Mouse (Mus musculus): Measurements from ENCODE around the gene Mrps15. TPM values are rescaled to one million over a fixed set of nuclear protein-coding genes. Genes with fewer than 3 reads are reported as not detected.
A peak's percentile ranks its signal among the peaks of the same experiment; 100 is the strongest.

Gene Mrps15
- polyA plus RNA-seq, 1 experiment from 2014 or later: 154 TPM

- H3K27me3 ChIP-seq (ENCODE audit: control insufficient read depth, insufficient read depth, low read length): no peaks in the 10 kb centered on the region
Observed at GRCm38 (mm10) chr4:126065241-126065640, 18.5 kb downstream of the Mrps15 start.

GRCm38 (mm10) chr4:126067401-126068077 is 20.8 kb downstream of the Mrps15 start:
- no peak overlapping the region for H3K27ac ChIP-seq (ENCODE audit: low read depth, low read length)
- no peak for ATAC-seq (ENCODE audit: low FRiP score, low TSS enrichment)
- no peaks in the 10 kb centered on the region for H3K9me3 ChIP-seq (ENCODE audit: control insufficient read depth, low read length)
- H3K4me2 ChIP-seq (replicated peaks; ENCODE audit: low read depth, low read length): no peak overlapping the region
- H3K4me1 ChIP-seq (ENCODE audit: control insufficient read depth, insufficient read depth, low read length): no peaks in the 10 kb centered on the region
- no peak overlapping the region for H3K9ac ChIP-seq (ENCODE audit: low read depth, low read length)
- 56% methylated on average over 15 of the region's 15 CpGs for WGBS
- no peaks in the 10 kb centered on the region for H3K36me3 ChIP-seq (ENCODE audit: control insufficient read depth, insufficient read depth, low read length)
- no peaks in the 10 kb centered on the region for H3K27me3 ChIP-seq (ENCODE audit: control insufficient read depth, insufficient read depth, low read length)
- H3K4me3 ChIP-seq (ENCODE audit: low read length): no peak overlapping the region

More at GRCm38 (mm10) chr4:126065241-126065640, 18.5 kb downstream of the Mrps15 start:
- H3K4me1 ChIP-seq (ENCODE audit: control insufficient read depth, insufficient read depth, low read length): no peaks in the 10 kb centered on the region
- H3K36me3 ChIP-seq (ENCODE audit: control insufficient read depth, insufficient read depth, low read length): no peaks in the 10 kb centered on the region
- H3K9me3 ChIP-seq (ENCODE audit: control insufficient read depth, low read length): no peaks in the 10 kb centered on the region
- ATAC-seq (ENCODE audit: low FRiP score, low TSS enrichment): no peak
- H3K4me2 ChIP-seq (replicated peaks; ENCODE audit: low read depth, low read length): no peak overlapping the region
- no peak overlapping the region for H3K9ac ChIP-seq (ENCODE audit: low read depth, low read length)
- H3K27ac ChIP-seq (ENCODE audit: low read depth, low read length): no peak overlapping the region
- WGBS: 83% methylated on average over 7 of the region's 7 CpGs
- no peak overlapping the region for H3K4me3 ChIP-seq (ENCODE audit: low read length)

GRCm38 (mm10) chr4:126068842-126069241 is 22.1 kb downstream of the Mrps15 start:
- H3K27ac ChIP-seq (ENCODE audit: low read depth, low read length): no peak overlapping the region
- no peak for ATAC-seq (ENCODE audit: low FRiP score, low TSS enrichment)

GRCm38 (mm10) chr4:126077833-126078232 is 31.1 kb downstream of the Mrps15 start:
- no peaks in the 10 kb centered on the region for H3K36me3 ChIP-seq (ENCODE audit: control insufficient read depth, insufficient read depth, low read length)
- WGBS: 88% methylated on average over 6 of the region's 6 CpGs
- no peak overlapping the region for H3K4me3 ChIP-seq (ENCODE audit: low read length)

More at GRCm38 (mm10) chr4:126068842-126069241, 22.1 kb downstream of the Mrps15 start:
- H3K9ac ChIP-seq (ENCODE audit: low read depth, low read length): no peak overlapping the region
- H3K4me2 ChIP-seq (replicated peaks; ENCODE audit: low read depth, low read length): no peak overlapping the region
- 91% methylated on average over 6 of the region's 6 CpGs for WGBS
- no peak overlapping the region for H3K4me3 ChIP-seq (ENCODE audit: low read length)
- no peaks in the 10 kb centered on the region for H3K36me3 ChIP-seq (ENCODE audit: control insufficient read depth, insufficient read depth, low read length)
- no peaks in the 10 kb centered on the region for H3K4me1 ChIP-seq (ENCODE audit: control insufficient read depth, insufficient read depth, low read length)
- H3K27me3 ChIP-seq (ENCODE audit: control insufficient read depth, insufficient read depth, low read length): no peaks in the 10 kb centered on the region
- H3K9me3 ChIP-seq (ENCODE audit: control insufficient read depth, low read length): no peaks in the 10 kb centered on the region

GRCm38 (mm10) chr4:126079266-126079665 is 32.5 kb downstream of the Mrps15 start:
- no peak overlapping the region for H3K27ac ChIP-seq (ENCODE audit: low read depth, low read length)
- H3K36me3 ChIP-seq (ENCODE audit: control insufficient read depth, insufficient read depth, low read length): no peaks in the 10 kb centered on the region; the same call in 1 of the 2 replicates
- no peak for ATAC-seq (ENCODE audit: low FRiP score, low TSS enrichment)
- 80% methylated on average over 4 of the region's 4 CpGs for WGBS
- no peaks in the 10 kb centered on the region for H3K27me3 ChIP-seq (ENCODE audit: control insufficient read depth, insufficient read depth, low read length)
- no peaks in the 10 kb centered on the region for H3K9me3 ChIP-seq (ENCODE audit: control insufficient read depth, low read length)
- no peaks in the 10 kb centered on the region for H3K4me1 ChIP-seq (ENCODE audit: control insufficient read depth, insufficient read depth, low read length)
- no peak overlapping the region for H3K4me2 ChIP-seq (replicated peaks; ENCODE audit: low read depth, low read length)
- H3K4me3 ChIP-seq (ENCODE audit: low read length): no peak overlapping the region
- no peak overlapping the region for H3K9ac ChIP-seq (ENCODE audit: low read depth, low read length)

More at GRCm38 (mm10) chr4:126077833-126078232, 31.1 kb downstream of the Mrps15 start:
- Histone ChIP-seq H3K4me1 (ENCODE audit: control insufficient read depth, insufficient read depth, low read length) (no peaks in the 10 kb centered on the region), H3K4me2 (replicated peaks; ENCODE audit: low read depth, low read length) (no peak overlapping the region), H3K27ac (ENCODE audit: low read depth, low read length) (no peak overlapping the region), H3K9ac (ENCODE audit: low read depth, low read length) (no peak overlapping the region), H3K27me3 (ENCODE audit: control insufficient read depth, insufficient read depth, low read length) (no peaks in the 10 kb centered on the region), H3K9me3 (ENCODE audit: control insufficient read depth, low read length) (no peaks in the 10 kb centered on the region)
- no peak for ATAC-seq (ENCODE audit: low FRiP score, low TSS enrichment)

GRCm38 (mm10) chr4:126081601-126082000 is 34.9 kb downstream of the Mrps15 start:
- Histone ChIP-seq H3K27ac (ENCODE audit: low read depth, low read length) (no peak overlapping the region), H3K27me3 (ENCODE audit: control insufficient read depth, insufficient read depth, low read length) (no peaks in the 10 kb centered on the region), H3K36me3 (ENCODE audit: control insufficient read depth, insufficient read depth, low read length) (no peaks in the 10 kb centered on the region; the same call in 1 of the 2 replicates), H3K9me3 (ENCODE audit: control insufficient read depth, low read length) (no peaks in the 10 kb centered on the region), H3K4me3 (ENCODE audit: low read length) (no peak overlapping the region), H3K4me1 (ENCODE audit: control insufficient read depth, insufficient read depth, low read length) (peaks cover 4% of the 10 kb centered on the region; the same call in 1 of the 2 replicates), H3K4me2 (replicated peaks; ENCODE audit: low read depth, low read length) (no peak overlapping the region), H3K9ac (ENCODE audit: low read depth, low read length) (no peak overlapping the region)
- no peak for ATAC-seq (ENCODE audit: low FRiP score, low TSS enrichment)
- 90% methylated on average over 1 of the region's 1 CpGs for WGBS

- Histone ChIP-seq H3K4me1 (ENCODE audit: control insufficient read depth, insufficient read depth, low read length) (peaks cover 4% of the 10 kb centered on the region; the same call in 1 of the 2 replicates), H3K4me3 (ENCODE audit: low read length) (no peak overlapping the region), H3K9ac (ENCODE audit: low read depth, low read length) (no peak overlapping the region), H3K9me3 (ENCODE audit: control insufficient read depth, low read length) (no peaks in the 10 kb centered on the region), H3K36me3 (ENCODE audit: control insufficient read depth, insufficient read depth, low read length) (no peaks in the 10 kb centered on the region; the same call in 1 of the 2 replicates), H3K27me3 (ENCODE audit: control insufficient read depth, insufficient read depth, low read length) (no peaks in the 10 kb centered on the region), H3K27ac (ENCODE audit: low read depth, low read length) (no peak overlapping the region), H3K4me2 (replicated peaks; ENCODE audit: low read depth, low read length) (no peak overlapping the region)
- 91% methylated on average over 9 of the region's 9 CpGs for WGBS
- no peak for ATAC-seq (ENCODE audit: low FRiP score, low TSS enrichment)
Observed at GRCm38 (mm10) chr4:126083021-126083420, 36.3 kb downstream of the Mrps15 start.

GRCm38 (mm10) chr4:126084382-126084781 is 37.7 kb downstream of the Mrps15 start:
- Histone ChIP-seq H3K9ac (ENCODE audit: low read depth, low read length) (no peak overlapping the region), H3K4me2 (replicated peaks; ENCODE audit: low read depth, low read length) (no peak overlapping the region), H3K4me3 (ENCODE audit: low read length) (no peak overlapping the region), H3K36me3 (ENCODE audit: control insufficient read depth, insufficient read depth, low read length) (no peaks in the 10 kb centered on the region; the same call in 1 of the 2 replicates), H3K27ac (ENCODE audit: low read depth, low read length) (no peak overlapping the region), H3K9me3 (ENCODE audit: control insufficient read depth, low read length) (no peaks in the 10 kb centered on the region), H3K4me1 (ENCODE audit: control insufficient read depth, insufficient read depth, low read length) (peaks cover 4% of the 10 kb centered on the region; the same call in 1 of the 2 replicates), H3K27me3 (ENCODE audit: control insufficient read depth, insufficient read depth, low read length) (no peaks in the 10 kb centered on the region)
- WGBS: 73% methylated on average over 8 of the region's 8 CpGs
- ATAC-seq (ENCODE audit: low FRiP score, low TSS enrichment): no peak

- Histone ChIP-seq H3K4me3 (ENCODE audit: low read length) (no peak overlapping the region), H3K4me1 (ENCODE audit: control insufficient read depth, insufficient read depth, low read length) (peaks cover 4% of the 10 kb centered on the region; the same call in 1 of the 2 replicates), H3K4me2 (replicated peaks; ENCODE audit: low read depth, low read length) (no peak overlapping the region), H3K27me3 (ENCODE audit: control insufficient read depth, insufficient read depth, low read length) (no peaks in the 10 kb centered on the region), H3K9me3 (ENCODE audit: control insufficient read depth, low read length) (no peaks in the 10 kb centered on the region), H3K9ac (ENCODE audit: low read depth, low read length) (no peak overlapping the region), H3K36me3 (ENCODE audit: control insufficient read depth, insufficient read depth, low read length) (no peaks in the 10 kb centered on the region; the same call in 1 of the 2 replicates), H3K27ac (ENCODE audit: low read depth, low read length) (peak overlapping the region; percentile 26; the same call in 1 of the 2 replicates)
- 21% methylated on average over 7 of the region's 7 CpGs for WGBS
- peak; percentile 74 for ATAC-seq (ENCODE audit: low FRiP score, low TSS enrichment)
Observed at GRCm38 (mm10) chr4:126085996-126086576, 39.4 kb downstream of the Mrps15 start.
